Mouse (Mus musculus): Measurements from ENCODE around the gene Crybg2. TPM values are rescaled to one million over a fixed set of nuclear protein-coding genes. Genes with fewer than 3 reads are reported as not detected.

Crybg2 gene
- polyA plus RNA-seq, 1 experiment from 2014 or later, result 4.4 TPM

DNA sequence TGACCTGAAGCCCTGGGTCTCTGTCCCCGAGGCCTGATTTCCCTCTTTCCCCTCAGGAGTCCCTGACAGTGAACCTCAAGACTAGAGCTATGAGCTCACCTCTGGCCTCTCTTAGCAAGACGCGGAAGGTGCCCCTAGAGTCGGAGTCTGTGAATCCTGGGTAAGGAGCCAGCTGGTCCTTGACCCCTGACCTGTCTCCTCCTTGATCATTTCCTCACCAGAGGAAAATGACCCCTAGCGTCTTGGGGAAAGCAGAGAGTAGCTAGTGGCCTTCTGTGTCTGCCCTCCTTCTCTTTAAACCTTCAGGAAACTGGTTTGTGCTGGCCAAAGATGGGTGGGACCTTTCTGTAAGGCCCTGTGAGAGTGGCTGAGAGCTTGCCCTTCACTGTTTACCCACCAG, 47.6 kb downstream of the Crybg2 start:
- Histone ChIP-seq H3K9me3 (replicated peaks) (no peaks in the 10 kb centered on the region), H3K4me3 (no peak overlapping the region), H3K4me1 (peaks cover 32% of the 10 kb centered on the region), H3K27me3 (ENCODE audit: low read depth, poor library complexity, severe bottlenecking) (no peaks in the 10 kb centered on the region), H3K27ac (peak overlapping the region; percentile 36; the same call in 1 of the 2 replicates), H3K36me3 (no peaks in the 10 kb centered on the region)
- WGBS, result 23% methylated on average over 5 of the region's 5 CpGs
- DNase-seq (ENCODE audit: low spot score), result no peak

DNA sequence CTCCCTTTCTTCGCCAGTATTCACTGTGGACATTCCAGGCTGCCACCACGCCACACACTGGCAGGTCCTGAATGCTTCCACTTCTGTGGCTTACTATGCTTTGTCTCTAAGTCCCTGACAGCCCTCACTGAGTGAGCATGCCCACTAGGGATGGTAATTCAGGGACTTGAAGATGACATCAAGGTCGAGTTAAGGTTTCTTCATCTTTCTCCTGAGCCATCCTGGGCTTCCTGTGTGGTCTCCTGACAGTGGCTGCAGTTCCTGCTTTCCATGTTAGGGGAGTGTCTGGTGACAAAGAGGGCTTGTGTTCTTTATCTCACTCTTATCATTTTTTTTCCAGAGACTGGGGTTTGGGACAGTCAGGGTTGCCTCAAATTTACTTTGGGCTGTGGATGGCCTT, 50.0 kb downstream of the Crybg2 start:
- 65% methylated on average over 3 of the region's 3 CpGs for WGBS
- H3K9me3 ChIP-seq (replicated peaks), result no peaks in the 10 kb centered on the region
- no peak overlapping the region for H3K27ac ChIP-seq
- no peak for DNase-seq (ENCODE audit: low spot score)
- no peak overlapping the region for H3K4me3 ChIP-seq
- no peaks in the 10 kb centered on the region for H3K27me3 ChIP-seq (ENCODE audit: low read depth, poor library complexity, severe bottlenecking)
- no peaks in the 10 kb centered on the region for H3K36me3 ChIP-seq
- peaks cover 46% of the 10 kb centered on the region for H3K4me1 ChIP-seq

DNA sequence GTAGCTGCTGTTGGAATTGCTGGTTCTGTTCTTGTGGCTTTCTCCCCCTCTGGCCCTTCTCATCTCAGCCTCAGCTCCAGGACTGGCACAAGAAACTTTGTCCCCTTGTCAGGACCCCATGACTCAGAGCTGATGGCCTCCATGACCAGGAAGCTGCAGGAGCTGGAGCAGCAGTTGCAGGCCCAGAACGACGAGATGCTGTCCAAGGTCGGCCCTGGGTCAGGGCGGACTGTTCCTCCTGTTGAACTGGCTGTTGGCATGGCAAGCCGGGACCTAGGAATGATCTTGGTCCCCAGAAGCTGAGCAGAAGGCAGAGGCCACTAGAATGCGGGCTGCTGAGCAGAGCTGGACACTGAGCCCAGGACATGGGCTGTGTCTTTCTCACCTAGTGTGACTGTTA, 51.8 kb downstream of the Crybg2 start:
- no peaks in the 10 kb centered on the region for H3K36me3 ChIP-seq
- no peak overlapping the region; the same call in 1 of the 2 replicates for H3K27ac ChIP-seq
- H3K4me3 ChIP-seq, result no peak overlapping the region
- no peaks in the 10 kb centered on the region for H3K9me3 ChIP-seq (replicated peaks)
- 83% methylated on average over 6 of the region's 6 CpGs for WGBS
- no peak for DNase-seq (ENCODE audit: low spot score)
- H3K4me1 ChIP-seq, result peaks cover 40% of the 10 kb centered on the region
- no peaks in the 10 kb centered on the region for H3K27me3 ChIP-seq (ENCODE audit: low read depth, poor library complexity, severe bottlenecking)

DNA sequence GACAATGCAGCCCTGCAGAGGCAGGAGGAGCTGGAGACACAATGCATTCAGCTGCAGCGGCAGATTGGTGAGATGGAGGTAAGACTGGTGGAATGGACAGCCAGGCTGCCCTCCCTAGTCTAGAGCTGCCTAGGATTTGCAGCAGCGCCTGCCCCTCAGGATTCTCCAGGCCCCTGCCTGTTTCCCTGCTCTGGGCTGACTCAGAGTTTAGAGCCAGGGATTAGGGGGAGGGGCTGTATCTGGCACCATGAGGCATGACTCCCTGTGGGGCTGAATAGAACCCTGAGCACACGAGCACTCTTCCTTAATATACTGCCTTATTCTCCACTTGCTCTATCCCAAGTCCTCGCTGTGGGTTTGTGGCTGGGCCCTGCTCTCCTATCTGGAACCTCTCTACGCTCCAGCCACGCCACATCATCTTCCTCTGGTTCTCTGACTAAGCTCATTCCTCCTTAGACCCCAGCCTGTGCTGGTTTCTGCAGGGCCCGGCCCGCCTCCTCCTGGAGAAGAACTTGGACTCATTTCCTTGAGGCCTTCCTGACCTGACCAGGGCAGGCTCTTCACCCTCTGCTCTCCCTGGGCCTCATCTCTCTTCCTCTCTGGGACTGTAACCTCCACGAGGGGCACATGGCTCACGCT, 52.9 kb downstream of the Crybg2 start:
- H3K9me3 ChIP-seq (replicated peaks), result no peaks in the 10 kb centered on the region
- 61% methylated on average over 10 of the region's 10 CpGs for WGBS
- H3K4me3 ChIP-seq, result no peak overlapping the region
- no peaks in the 10 kb centered on the region for H3K36me3 ChIP-seq
- H3K27ac ChIP-seq, result peak overlapping the region; percentile 61
- no peaks in the 10 kb centered on the region for H3K27me3 ChIP-seq (ENCODE audit: low read depth, poor library complexity, severe bottlenecking)
- H3K4me1 ChIP-seq, result peaks cover 39% of the 10 kb centered on the region
- no peak for DNase-seq (ENCODE audit: low spot score)

DNA sequence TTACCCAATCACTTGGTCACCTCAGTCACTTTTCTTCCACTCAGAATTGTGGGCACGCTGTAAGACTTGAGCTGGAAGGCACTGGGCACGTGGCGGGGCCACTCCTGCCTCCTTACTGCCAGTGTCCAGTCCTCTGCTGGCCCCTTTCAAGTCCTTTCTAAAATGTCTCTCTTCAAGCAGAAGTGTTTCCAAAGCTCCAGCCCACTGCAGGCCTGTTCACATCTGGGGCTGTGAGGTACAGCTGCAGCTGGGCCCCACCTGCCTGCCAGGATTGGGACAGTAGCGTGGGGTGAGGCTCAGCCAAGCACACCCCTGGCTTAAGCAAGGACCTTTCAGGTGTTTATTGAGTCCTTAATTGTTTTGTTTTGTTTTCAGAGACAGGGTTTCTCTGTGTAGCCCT, 53.4 kb downstream of the Crybg2 start:
- H3K27ac ChIP-seq, result peak overlapping the region; percentile 61; the same call in 1 of the 2 replicates
- H3K4me1 ChIP-seq, result peaks cover 40% of the 10 kb centered on the region
- no peak for DNase-seq (ENCODE audit: low spot score)
- H3K36me3 ChIP-seq, result no peaks in the 10 kb centered on the region
- no peak overlapping the region for H3K4me3 ChIP-seq
- 92% methylated on average over 4 of the region's 4 CpGs for WGBS
- H3K27me3 ChIP-seq (ENCODE audit: low read depth, poor library complexity, severe bottlenecking), result no peaks in the 10 kb centered on the region
- no peaks in the 10 kb centered on the region for H3K9me3 ChIP-seq (replicated peaks)

DNA sequence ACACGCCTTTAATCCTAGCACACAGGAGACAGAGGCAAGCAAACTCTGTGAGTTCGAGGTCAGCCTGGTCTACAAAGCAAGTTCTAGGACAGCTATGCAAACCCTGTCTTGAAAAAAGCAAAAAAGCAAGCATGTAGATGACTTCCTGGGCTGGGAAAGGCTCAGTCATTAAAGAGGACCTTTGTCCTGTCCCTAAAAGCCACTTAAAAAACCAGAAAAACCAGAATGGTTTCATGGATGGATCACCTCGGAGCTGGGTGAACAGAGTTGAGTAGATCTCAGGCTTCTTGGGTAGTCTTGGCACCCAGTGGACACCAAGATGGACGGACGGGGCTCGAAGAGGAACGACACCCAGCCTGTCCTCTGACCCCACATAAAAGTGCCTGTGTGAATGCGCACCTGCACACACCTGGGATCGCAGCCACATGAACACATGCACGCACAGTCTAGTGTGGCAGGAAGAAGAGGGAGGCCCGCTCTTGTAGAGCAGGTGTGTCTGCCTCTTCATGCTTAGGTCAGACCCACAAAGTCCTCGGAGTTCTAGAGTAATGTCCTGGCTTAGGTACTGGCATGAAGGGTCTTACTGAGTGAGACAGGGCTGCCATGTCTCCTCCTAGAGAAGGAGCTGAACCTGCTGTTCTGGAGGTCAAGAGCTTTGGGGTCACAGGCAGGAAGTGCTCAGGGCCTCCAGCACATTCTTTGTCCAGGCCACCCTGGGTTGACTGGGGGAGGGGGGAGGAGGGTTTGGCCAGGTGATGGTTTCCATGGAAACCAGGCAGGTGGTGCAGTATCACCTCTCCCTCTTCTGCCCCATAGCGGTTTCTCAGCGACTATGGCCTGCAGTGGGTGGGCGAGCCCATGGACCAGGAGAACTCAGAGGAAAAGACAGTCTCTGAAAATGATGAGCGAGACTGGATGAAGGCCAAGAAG, 54.9 kb downstream of the Crybg2 start:
- Histone ChIP-seq H3K27me3 (ENCODE audit: low read depth, poor library complexity, severe bottlenecking) (no peaks in the 10 kb centered on the region), H3K4me3 (no peak overlapping the region), H3K36me3 (no peaks in the 10 kb centered on the region), H3K27ac (no peak overlapping the region), H3K9me3 (replicated peaks) (no peaks in the 10 kb centered on the region), H3K4me1 (peaks cover 49% of the 10 kb centered on the region)
- 85% methylated on average over 16 of the region's 16 CpGs for WGBS
- DNase-seq (ENCODE audit: low spot score), result no peak

DNA sequence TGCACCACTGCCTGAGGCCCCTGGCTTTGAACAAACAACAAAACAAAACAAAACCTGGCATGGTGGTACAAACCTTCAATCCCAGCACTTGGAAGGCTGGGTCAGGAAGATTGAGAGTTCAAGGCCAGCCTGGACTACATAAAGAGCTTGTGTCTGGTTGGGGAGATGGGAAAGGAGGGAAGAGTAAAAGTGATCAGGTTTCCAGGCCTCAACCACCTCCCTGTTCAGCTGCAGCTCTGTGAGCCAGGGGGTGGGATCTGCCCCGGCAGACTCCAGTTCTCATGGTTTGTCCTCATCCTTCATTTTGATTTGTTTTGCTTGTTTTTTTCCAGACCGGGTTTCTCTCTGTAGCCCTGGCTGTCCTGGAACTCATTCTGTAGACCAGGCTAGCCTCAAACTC, 55.9 kb downstream of the Crybg2 start:
- H3K36me3 ChIP-seq, result no peaks in the 10 kb centered on the region
- 82% methylated on average over 2 of the region's 2 CpGs for WGBS
- no peak overlapping the region for H3K4me3 ChIP-seq
- DNase-seq (ENCODE audit: low spot score), result no peak
- H3K27me3 ChIP-seq (ENCODE audit: low read depth, poor library complexity, severe bottlenecking), result no peaks in the 10 kb centered on the region
- peaks cover 51% of the 10 kb centered on the region for H3K4me1 ChIP-seq
- no peak overlapping the region for H3K27ac ChIP-seq
- H3K9me3 ChIP-seq (replicated peaks), result no peaks in the 10 kb centered on the region

DNA sequence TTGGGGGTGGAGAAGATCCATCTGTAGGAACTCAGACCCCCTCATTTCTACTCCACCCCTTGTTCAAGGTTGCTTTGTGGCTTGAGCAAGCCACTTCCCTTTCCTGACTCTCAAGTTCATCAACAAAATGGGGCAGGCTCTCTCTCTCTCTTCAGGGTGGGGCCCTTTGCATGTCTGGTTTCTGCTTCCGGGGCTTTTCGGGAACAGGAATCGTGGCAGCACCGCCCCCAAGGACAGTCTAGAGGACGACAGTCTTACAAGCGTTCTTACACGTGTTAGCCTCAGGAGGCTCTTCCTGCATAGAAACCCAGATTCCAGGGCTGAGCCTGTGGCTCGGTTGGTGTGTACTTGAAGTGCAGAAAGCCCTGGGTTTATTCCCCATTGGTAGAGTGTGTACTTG, 56.4 kb downstream of the Crybg2 start:
- H3K9me3 ChIP-seq (replicated peaks), result no peaks in the 10 kb centered on the region
- no peaks in the 10 kb centered on the region for H3K27me3 ChIP-seq (ENCODE audit: low read depth, poor library complexity, severe bottlenecking)
- H3K27ac ChIP-seq, result no peak overlapping the region
- 86% methylated on average over 8 of the region's 8 CpGs for WGBS
- peaks cover 56% of the 10 kb centered on the region for H3K4me1 ChIP-seq
- H3K36me3 ChIP-seq, result no peaks in the 10 kb centered on the region
- H3K4me3 ChIP-seq, result no peak overlapping the region
- no peak for DNase-seq (ENCODE audit: low spot score)

DNA sequence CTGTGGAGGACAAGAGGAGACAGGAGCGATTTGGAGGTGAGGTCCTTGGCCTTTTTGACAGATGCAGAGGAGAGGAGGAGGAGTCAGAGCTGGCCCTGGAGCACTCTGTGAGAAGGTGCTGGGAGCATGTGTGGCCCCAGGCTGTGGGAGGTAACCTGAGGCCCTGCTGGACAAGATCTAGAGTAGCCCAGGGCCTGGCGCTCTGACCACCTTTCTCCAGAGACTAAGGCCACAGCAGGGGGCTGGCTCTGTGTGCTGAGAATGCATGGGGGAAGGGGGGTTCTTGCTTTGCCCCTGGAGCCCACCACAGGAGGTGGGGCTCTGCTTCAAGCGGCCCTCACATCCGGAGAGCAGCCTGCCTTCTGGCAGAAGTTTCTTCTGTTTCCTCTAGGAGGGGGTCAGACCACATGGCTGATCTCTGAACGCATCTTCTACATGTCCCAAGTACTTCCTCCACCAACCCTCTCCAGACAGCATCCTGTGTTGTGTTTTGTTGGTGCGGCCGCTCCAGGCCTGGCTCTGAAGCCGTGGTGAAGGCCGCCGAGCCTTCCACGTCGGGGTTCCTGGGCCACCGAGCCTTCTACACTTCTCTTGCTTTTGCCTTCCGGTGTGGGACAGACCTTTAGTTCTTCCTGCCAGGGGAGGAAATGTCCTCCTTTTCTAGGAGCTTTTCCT, 57.6 kb downstream of the Crybg2 start:
- no peak overlapping the region for H3K4me3 ChIP-seq
- H3K4me1 ChIP-seq, result peaks cover 54% of the 10 kb centered on the region
- 72% methylated on average over 14 of the region's 14 CpGs for WGBS
- H3K27ac ChIP-seq, result peak overlapping the region; percentile 62; the same call in 1 of the 2 replicates
- DNase-seq (ENCODE audit: low spot score), result no peak
- no peaks in the 10 kb centered on the region for H3K9me3 ChIP-seq (replicated peaks)
- no peaks in the 10 kb centered on the region for H3K27me3 ChIP-seq (ENCODE audit: low read depth, poor library complexity, severe bottlenecking)
- H3K36me3 ChIP-seq, result no peaks in the 10 kb centered on the region

DNA sequence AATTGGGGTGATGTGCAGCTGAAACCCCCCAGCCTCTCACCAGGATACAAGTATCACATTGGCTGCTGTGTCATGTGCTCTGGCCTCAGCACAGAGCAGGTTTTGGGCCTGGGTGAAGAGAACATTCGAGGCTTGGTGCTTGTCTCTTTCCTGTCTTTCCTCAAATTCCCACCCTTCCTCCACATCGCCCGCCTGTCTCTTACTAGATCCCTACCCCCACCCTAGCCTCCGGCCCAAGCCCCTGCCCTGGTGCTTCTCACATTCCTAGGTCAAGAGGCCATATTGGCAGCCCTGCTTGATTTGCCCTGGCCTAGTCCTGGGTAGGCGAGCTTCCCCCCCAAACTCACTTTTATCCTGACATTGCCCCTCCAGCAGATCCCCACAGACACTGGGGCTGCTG, 58.4 kb downstream of the Crybg2 start:
- Histone ChIP-seq H3K36me3 (no peaks in the 10 kb centered on the region), H3K27ac (peak overlapping the region; percentile 62), H3K4me3 (no peak overlapping the region), H3K4me1 (peaks cover 51% of the 10 kb centered on the region), H3K9me3 (replicated peaks) (no peaks in the 10 kb centered on the region), H3K27me3 (ENCODE audit: low read depth, poor library complexity, severe bottlenecking) (no peaks in the 10 kb centered on the region)
- WGBS, result 69% methylated on average over 5 of the region's 5 CpGs
- no peak for DNase-seq (ENCODE audit: low spot score)

DNA sequence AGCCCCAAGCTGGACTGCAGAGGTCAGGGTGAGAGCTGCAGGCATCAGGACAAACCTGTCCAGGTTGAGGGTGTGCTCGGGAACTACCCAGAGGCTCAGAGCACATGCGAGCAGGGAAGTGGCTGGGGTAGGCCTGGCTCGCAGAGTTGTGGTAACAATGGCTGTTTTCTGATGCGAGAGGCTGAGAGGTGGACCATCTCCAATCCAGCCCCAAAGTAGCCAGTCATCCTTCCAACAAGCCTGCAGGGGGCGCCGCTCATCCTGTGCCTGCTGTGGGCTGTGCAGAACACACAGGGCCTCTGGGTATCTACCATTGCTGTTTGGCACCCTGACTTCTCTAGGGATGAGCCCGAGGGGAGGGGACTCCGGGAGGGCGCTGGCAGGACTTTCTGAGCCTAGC, 59.0 kb downstream of the Crybg2 start:
- WGBS, result 67% methylated on average over 9 of the region's 9 CpGs
- peak overlapping the region; percentile 62; the same call in 1 of the 2 replicates for H3K27ac ChIP-seq
- H3K27me3 ChIP-seq (ENCODE audit: low read depth, poor library complexity, severe bottlenecking), result no peaks in the 10 kb centered on the region
- no peak for DNase-seq (ENCODE audit: low spot score)
- H3K9me3 ChIP-seq (replicated peaks), result no peaks in the 10 kb centered on the region
- no peaks in the 10 kb centered on the region for H3K36me3 ChIP-seq
- H3K4me3 ChIP-seq, result no peak overlapping the region
- H3K4me1 ChIP-seq, result peaks cover 56% of the 10 kb centered on the region

DNA sequence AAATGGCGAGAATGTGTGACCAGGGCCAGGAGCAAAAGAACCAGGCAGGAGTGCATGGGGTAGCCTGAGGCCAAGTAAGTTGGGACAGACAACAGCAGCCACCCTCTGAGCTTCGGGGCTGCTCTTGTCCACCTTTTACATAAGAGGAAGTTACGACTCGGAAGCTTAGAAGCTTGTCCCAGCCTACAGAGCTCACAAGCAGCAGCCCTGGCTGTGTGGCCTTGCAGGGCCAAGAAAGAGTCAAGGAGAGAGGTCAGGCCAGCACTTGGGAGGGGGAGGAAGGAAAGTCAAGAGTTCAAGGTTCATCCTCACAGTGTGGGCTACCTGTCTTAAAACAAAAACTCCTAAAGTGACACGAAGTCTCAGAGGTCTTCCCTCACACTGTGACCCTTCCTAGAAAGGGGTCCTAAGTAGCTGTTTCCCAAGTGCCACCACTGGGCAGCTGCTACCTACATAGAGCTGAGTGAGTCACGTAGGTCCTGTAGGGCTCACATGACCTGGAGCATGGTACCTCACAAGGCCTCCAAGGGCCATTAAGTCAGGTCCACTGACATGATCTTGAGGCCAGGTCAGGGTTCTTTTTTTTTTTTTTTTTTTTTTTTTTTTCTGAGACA, 59.7 kb downstream of the Crybg2 start:
- no peak overlapping the region for H3K27ac ChIP-seq
- H3K9me3 ChIP-seq (replicated peaks), result no peaks in the 10 kb centered on the region
- no peak for DNase-seq (ENCODE audit: low spot score)
- H3K4me3 ChIP-seq, result no peak overlapping the region
- H3K27me3 ChIP-seq (ENCODE audit: low read depth, poor library complexity, severe bottlenecking), result no peaks in the 10 kb centered on the region
- WGBS, result 80% methylated on average over 6 of the region's 6 CpGs
- H3K36me3 ChIP-seq, result no peaks in the 10 kb centered on the region
- H3K4me1 ChIP-seq, result peaks cover 55% of the 10 kb centered on the region

Data from limb, embryonic 10.5 days (tissue).